Mouse (Mus musculus) testis, postnatal 10 days (tissue): ENCODE results near the gene Taf3.

ENCODE experiments used
- DNase-seq: peaks from one replicate; pipeline ENCODE4 v3.0.0; 2021; ENCODE audit warnings: low spot score

The Taf3 gene

GRCm38 (mm10) chr2:9888913-9889650 lies 159.3 kb downstream of the Taf3 start, which contains the start of gene 9230102O04Rik:
Gene 9230102O04Rik (minus strand): TSS chr2:9889540.
- DNase-seq, result no peak

- DNase-seq, result no peak
Measured at GRCm38 (mm10) chr2:9887636-9888035, 160.8 kb downstream of the Taf3 start.

GRCm38 (mm10) chr2:9886921-9887610 lies 161.3 kb downstream of the Taf3 start:
- no peak for DNase-seq

DNA sequence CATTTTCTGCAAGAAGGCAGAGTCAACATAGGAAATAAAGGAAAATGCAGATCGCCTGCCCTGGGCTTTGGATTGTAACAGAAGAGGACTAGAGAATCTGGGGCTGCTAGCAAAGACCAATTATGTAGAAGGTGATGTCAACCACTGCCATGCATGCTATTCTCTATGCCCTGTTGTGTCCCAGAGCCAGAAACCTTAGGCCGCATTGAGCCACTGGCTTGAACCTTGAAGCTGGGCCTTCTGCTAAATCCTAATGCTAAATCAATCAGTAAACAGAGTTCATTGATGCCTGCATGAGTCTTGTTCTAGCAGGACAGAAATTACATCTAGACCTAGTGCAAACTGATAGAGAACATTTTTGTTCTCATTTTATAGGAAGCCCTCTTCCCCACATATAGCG lies 162.4 kb downstream of the Taf3 start:
- no peak for DNase-seq

GRCm38 (mm10) chr2:9885217-9885770 lies 163.1 kb downstream of the Taf3 start:
- DNase-seq, result no peak

GRCm38 (mm10) chr2:9884533-9885216 lies 163.7 kb downstream of the Taf3 start:
- DNase-seq, result no peak

GRCm38 (mm10) chr2:9883803-9884532 lies 164.4 kb downstream of the Taf3 start:
- DNase-seq, result no peak

DNA sequence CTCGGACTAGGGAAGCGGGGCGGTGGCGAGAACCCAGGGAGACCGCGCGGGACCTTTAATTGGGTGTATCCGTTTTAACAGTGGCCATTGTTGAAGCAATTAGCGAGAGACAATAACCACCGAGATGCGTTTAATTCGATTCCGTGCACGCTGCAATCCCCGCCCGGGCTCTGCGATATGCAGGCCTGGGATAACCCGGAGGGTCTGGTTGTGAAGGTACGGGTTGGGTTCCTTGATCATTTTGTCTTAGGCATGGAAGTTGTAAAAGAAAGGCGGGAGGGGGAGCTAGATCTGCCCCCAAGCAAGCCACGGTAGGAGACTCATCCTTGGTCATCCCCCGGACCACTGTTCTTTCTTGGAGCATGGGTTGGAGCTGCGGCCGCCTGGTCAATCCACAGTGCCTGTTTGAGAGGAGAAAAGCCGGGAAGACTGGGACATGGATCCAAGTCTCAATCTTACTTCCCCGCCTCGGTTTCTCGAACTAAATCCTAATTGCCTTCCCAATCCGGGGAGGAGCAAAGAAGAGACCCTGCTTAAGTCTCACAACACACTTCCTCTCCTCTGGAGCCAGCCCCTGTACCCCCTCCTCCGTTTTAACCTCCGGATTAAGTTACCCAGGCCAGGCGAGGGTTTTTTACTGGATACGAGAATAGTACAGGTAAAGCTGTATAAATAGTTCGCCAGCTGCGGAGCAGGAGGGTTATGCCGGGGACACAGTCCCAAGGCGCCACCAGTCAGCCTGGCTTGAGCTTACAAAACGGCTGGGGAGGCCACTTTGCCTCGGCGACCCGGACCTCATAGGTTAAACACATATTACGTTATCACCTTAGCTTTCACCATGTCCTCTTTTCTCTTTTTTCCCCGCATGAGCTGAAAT lies 165.2 kb downstream of the Taf3 start:
- DNase-seq, result no peak

DNA sequence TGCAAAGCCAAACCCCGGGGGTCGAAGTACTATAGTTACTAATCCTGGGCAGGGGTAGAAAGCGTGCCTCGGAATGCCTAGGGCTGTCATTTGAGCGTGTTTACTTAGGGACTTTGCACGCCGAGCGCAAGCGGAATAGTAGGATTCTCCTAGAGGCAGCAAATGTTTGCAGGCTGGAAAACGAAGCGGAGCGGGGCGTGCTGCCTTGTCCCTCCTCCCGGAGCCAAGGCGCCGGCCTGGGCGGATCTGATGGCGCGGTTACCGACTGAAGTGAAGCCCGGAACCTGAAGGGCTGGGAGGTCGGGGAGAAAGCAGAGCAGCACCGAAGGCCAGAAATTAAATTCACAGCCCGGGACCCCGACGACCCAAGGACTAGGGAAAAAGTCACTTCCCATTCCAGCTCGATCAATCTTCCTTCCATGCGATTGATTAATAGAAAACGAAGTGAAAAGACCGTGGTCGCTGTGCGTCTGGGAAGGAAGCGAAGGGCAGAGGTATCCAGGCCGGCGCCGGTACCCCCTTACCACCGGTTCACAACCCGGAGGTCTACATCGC lies 165.9 kb downstream of the Taf3 start:
- DNase-seq, result no peak

GRCm38 (mm10) chr2:9881611-9882023 lies 166.8 kb downstream of the Taf3 start:
- DNase-seq, result no peak

DNA sequence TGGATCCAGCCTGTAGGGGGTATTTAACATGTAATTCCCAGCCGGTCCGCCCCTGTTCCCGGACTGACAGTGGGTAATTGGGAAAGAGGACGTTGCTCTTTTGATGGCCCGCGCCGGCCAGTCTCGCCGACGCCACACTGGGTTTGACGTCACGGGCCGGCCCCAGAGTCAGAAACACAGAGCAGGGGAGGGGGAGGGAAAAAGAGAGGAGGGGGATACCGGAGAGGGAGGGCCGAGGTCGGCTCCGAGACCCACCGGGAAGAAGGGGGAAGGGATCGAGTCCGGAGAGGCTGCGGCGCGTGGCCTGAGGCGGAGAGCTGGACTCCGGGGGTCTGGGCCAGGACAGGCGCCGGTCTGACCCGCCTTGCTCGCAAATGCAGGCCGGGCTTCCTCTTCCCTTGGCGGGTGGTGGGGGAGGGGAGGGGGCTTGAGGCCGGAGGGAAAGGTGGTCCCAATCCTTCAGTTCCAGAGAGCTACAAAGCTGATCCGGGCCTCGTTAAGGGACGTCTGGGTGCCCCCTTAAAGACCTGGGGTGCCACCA lies 167.3 kb downstream of the Taf3 start, which contains the start of gene 4930412O13Rik:
4930412O13Rik (plus strand) TSS at position 202 of the 541 bp plus-strand sequence.
- DNase-seq, result no peak

- no peak for DNase-seq
Measured at GRCm38 (mm10) chr2:9880271-9880670, 168.1 kb downstream of the Taf3 start.

DNA sequence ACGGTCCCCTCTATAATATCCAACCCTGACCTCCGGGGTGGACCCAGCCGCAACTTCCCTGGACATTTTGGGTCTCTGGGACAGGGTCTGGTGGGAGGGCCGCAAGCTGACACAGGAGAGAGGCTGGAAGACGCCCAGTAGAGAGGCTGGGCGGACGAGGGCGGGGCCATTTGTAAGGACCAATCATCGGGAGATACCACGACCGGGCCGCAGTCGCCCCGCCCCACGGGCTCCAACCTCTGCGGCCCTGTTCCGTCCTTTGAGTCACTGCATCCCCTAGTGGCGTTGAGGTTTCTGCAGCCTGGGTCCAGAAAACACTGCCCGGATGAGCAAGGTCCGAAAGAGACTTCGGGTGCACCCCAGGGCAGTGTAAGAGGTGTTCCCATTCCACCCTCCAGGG lies 168.9 kb downstream of the Taf3 start:
- peak; percentile 95 for DNase-seq

DNA sequence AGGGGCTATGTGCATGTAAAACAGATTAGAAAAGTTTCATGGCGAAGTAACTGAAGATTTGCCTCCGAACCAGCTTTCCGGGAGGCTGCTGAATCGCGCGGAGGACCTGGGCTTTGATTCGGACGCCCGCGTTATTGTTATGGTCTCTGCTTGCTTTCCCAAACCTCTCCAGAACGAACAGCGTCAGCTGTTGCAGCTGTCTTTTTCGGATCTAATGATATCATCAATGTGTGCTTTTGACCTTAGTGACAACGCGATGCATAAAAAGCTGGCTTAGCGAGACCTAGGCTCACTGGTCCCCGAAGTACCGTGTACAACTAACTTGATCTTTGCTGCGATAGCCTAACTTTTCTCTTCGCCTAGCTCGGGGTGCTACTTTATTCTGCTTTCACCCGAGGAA lies 169.3 kb downstream of the Taf3 start:
- no peak for DNase-seq

GRCm38 (mm10) chr2:9878564-9879081 lies 169.8 kb downstream of the Taf3 start:
- no peak for DNase-seq

DNA sequence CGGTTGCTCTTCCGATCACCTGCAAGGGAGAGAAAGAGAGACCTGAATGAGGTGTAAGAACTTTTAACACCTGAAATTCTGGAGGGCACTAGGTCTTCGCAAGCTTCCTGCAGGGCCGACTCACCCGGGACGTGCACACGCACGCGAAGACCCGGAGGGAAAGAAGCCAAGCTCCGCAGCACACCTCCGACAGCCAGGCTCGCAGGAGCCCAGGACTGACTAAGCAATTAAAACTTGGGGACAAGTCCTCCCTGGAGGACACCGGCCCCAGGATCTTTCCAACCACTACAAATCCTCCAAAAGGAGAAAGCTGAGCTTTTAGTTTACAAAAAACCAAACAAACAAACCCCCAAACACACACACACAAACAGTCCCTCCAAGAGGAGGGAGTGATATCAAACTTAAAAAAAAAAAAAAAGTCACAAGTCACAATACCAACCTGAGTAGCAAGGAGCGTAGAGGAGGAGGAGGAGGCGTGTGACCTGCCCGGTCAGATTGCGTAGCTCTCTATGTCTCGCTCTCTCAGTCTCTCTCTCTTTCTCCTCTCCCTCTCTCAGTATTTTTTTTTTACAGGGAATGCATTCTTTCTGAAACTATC lies 170.3 kb downstream of the Taf3 start:
- no peak for DNase-seq

DNA sequence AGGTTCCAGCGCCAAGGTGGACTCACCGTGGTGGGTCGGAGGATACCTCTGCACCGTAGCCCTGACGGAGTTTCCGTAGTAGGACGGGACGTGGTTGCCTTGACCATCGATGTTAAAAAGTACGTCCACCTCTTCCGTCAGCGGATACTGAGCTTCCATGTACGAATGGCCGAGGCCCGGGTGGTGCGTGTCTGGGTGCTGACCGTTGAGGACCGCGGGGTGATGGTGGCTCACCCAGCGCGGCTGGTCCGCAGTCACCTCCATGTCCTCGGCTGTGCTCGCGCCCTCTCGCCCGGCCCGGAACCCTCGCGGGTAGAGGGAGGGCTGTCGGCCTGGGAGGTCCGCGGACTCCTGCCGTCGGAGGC lies 171.1 kb downstream of the Taf3 start:
- DNase-seq, result no peak

DNA sequence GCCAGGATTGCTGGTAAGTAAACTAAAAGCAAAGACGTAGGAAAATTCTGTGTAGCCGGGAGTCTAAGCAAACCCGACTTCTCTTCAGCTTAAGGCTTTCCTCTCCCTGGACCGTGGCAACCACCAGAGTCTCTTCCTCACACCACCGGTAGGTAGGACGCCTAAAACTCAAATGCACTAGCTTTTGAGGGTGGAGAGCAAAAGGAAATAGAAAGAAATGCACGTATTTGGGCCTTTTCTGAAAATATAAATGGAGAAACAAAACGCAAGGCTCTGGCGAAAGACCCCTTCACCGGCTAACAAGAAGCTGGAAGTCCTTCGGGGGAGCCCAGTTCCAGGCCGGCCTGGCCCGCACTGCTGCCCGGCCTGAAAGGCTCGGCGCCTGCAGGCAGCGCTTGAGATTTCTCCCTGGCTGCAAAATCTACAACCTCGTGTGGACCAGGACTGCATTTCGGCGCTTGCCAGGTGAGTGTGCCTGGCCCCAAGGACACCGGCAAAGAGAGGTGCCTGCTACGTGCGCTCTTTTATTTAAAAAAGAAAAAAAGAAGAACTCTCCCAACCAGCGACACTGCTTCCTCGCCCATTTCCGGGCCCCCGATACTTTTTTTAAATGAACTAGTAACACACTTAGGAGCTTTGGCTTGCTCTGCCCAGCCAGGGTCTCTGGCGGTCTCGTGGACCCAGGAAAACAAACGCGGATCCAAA lies 171.6 kb downstream of the Taf3 start:
- no peak for DNase-seq
